12 mouse cellular contexts compared by ENCODE assay signal in genomic region chr2:26515335-26515734, GRCm38 (mm10). TPM values are rescaled to one million over a fixed set of nuclear protein-coding genes. Genes with fewer than 3 reads are reported as not detected.
DNase-seq lines count a peak whose midpoint lies in the region; ATAC-seq lines count a peak whose summit lies in the region.
"Had no signal": no experiment of that assay in that cellular context is flagged by ENCODE, and none has a peak within 500 bp of the region (broad histone marks: within the 10 kb centered on the region; RNA-seq: fewer than 3 reads in every experiment).

No protein-coding gene starts in this region.

- no peaks in the 10 kb centered on the region for H3K9me3 ChIP-seq in kidney, embryonic 16.5 days (ENCODE audit: low read length)
- no peaks in the 10 kb centered on the region for H3K9me3 ChIP-seq in embryonic facial prominence, embryonic 13.5 days
- no peaks in the 10 kb centered on the region for H3K9me3 ChIP-seq in heart, embryonic 16.5 days (replicated peaks; ENCODE audit: control insufficient read depth, low read length)

- 87% methylated on average over 2 of the region's 2 CpGs for WGBS in kidney, embryonic 16.5 days
- WGBS in embryonic facial prominence, embryonic 13.5 days: 88% methylated on average over 2 of the region's 2 CpGs
- 68% methylated on average over 2 of the region's 2 CpGs for WGBS in heart, embryonic 16.5 days

- H3K9ac ChIP-seq in kidney, embryonic 16.5 days (replicated peaks; ENCODE audit: low read length): 0 out of 2 replicates have a peak overlapping the region, but pooled peaks have one; percentile 11
- H3K9ac ChIP-seq in embryonic facial prominence, embryonic 13.5 days: no peak overlapping the region
- peak overlapping the region; percentile 61 for H3K9ac ChIP-seq in heart, embryonic 16.5 days (ENCODE audit: low read length)

- H3K36me3 ChIP-seq in kidney, embryonic 16.5 days (ENCODE audit: insufficient read depth, low read length): no peaks in the 10 kb centered on the region
- H3K36me3 ChIP-seq in embryonic facial prominence, embryonic 13.5 days: no peaks in the 10 kb centered on the region
- H3K36me3 ChIP-seq in heart, embryonic 16.5 days (ENCODE audit: control insufficient read depth, insufficient read depth): no peaks in the 10 kb centered on the region

- peaks cover 25% of the 10 kb centered on the region for H3K4me1 ChIP-seq in kidney, embryonic 16.5 days (ENCODE audit: insufficient read depth, low read length)
- H3K4me1 ChIP-seq in embryonic facial prominence, embryonic 13.5 days: peaks cover 17% of the 10 kb centered on the region
- H3K4me1 ChIP-seq in heart, embryonic 16.5 days (ENCODE audit: control insufficient read depth, insufficient read depth, low read length): peaks cover 26% of the 10 kb centered on the region

- H3K4me3 ChIP-seq in kidney, embryonic 16.5 days (ENCODE audit: low read length): no peak overlapping the region
- no peak overlapping the region for H3K4me3 ChIP-seq in embryonic facial prominence, embryonic 13.5 days
- H3K4me3 ChIP-seq in heart, embryonic 16.5 days (ENCODE audit: low read length): peak overlapping the region; percentile 36
- H3K4me3 ChIP-seq: erythroblast, embryonic 14.5 days had no signal

- no peak for ATAC-seq in kidney, embryonic 16.5 days (ENCODE audit: low FRiP score, low TSS enrichment)
- no peak for ATAC-seq in embryonic facial prominence, embryonic 13.5 days (ENCODE audit: insufficient number of reproducible peaks, insufficient read depth, low FRiP score, low TSS enrichment, low read depth)
- ATAC-seq in heart, embryonic 16.5 days (replicated peaks; ENCODE audit: extremely low read depth, insufficient read depth, low FRiP score): no peak
- no peak for ATAC-seq in erythroid progenitor cell, adult 5-6 weeks (replicated peaks; ENCODE audit: low FRiP score, poor library complexity, severe bottlenecking)

- H3K27ac ChIP-seq in kidney, embryonic 16.5 days (ENCODE audit: low read length): peak overlapping the region; percentile 75
- H3K27ac ChIP-seq in embryonic facial prominence, embryonic 13.5 days: 0 out of 2 replicates have a peak overlapping the region, but pooled peaks have one; percentile 56
- peak overlapping the region; percentile 81 for H3K27ac ChIP-seq in heart, embryonic 16.5 days (ENCODE audit: low read length)

- no peaks in the 10 kb centered on the region for H3K27me3 ChIP-seq in kidney, embryonic 16.5 days (ENCODE audit: insufficient read depth, low read length)
- no peaks in the 10 kb centered on the region for H3K27me3 ChIP-seq in embryonic facial prominence, embryonic 13.5 days
- H3K27me3 ChIP-seq in heart, embryonic 16.5 days (ENCODE audit: control insufficient read depth, insufficient read depth, low read length): no peaks in the 10 kb centered on the region

- DNase-seq in kidney, postnatal 14 days: no peak
- DNase-seq in lung, postnatal 25 days (ENCODE audit: low spot score): peak; percentile 69
- DNase-seq in spleen, postnatal 36 days (ENCODE audit: low spot score in 2 of 2): no peak
- no peak for DNase-seq in T-cell, adult 2 months (ENCODE audit: low spot score)
- DNase-seq: cerebellum, postnatal 25 days; kidney, adult 9 months; thymus, adult 18-20 months had no signal

- H3K4me2 ChIP-seq in kidney, embryonic 16.5 days (replicated peaks; ENCODE audit: low read depth, low read length): no peak overlapping the region
- no peak overlapping the region for H3K4me2 ChIP-seq in embryonic facial prominence, embryonic 13.5 days
- H3K4me2 ChIP-seq in heart, embryonic 16.5 days (ENCODE audit: low read depth, low read length): peak overlapping the region; percentile 47

RNA-seq across cellular contexts. Expression of gene Notch1, which starts 1.1 kb away (rescaled TPM):
- 23.7 and 27.0 TPM in 2 replicates for polyA plus RNA-seq in kidney, embryonic 16.5 days (2015; fragmentation: Nextera tagmentation; extraction: Ambion mirVana)
- polyA plus RNA-seq in embryonic facial prominence, embryonic 13.5 days (2015; fragmentation: Nextera tagmentation; extraction: Ambion mirVana): 17.3 and 17.8 TPM in 2 replicates
- polyA plus RNA-seq in heart, embryonic 16.5 days (2015; fragmentation: Nextera tagmentation; extraction: Ambion mirVana): 17.9 and 21.8 TPM in 2 replicates
- 5.4 and 9.0 TPM in 2 replicates for total RNA-seq in erythroid progenitor cell, adult 5-6 weeks (2015; ENCODE audit: low replicate concordance)
- total RNA-seq in erythroid progenitor cell, adult 5-6 weeks (2017; ENCODE audit: low replicate concordance): 1.5 and 6.0 TPM in 2 replicates
